Mouse (Mus musculus) T-helper 1 cell (primary cell): ENCODE measurements around the gene Jarid2.
"Not testable (repeated sequence)": the region's sequence is repeated elsewhere in the genome, so short reads cannot be mapped to it uniquely, and the experiment has no call there.

Experiments
- in situ Hi-C: fragments of 300-600 bp; cut with MboI, MseI; formaldehyde crosslinking; loops from one replicate; pipeline ENCODE4 v1.15.1; 2025; ENCODE audit warnings: high pct_unique_total_duplicates

Jarid2 gene

GRCm38 (mm10) chr13:44729424-44729971 lies at the start of gene Jarid2:
Jarid2 (plus strand) TSS chr13:44729474.
- in situ Hi-C loops = loop anchor here (25.0 kb wide), 1 partner anchor 1467 kb away; no protein-coding TSS in a partner anchor

- in situ Hi-C loops = no loop called here
Observed at GRCm38 (mm10) chr13:44681051-44681450, 48.2 kb upstream of the Jarid2 start.

GRCm38 (mm10) chr13:44688140-44688539 lies 41.1 kb upstream of the Jarid2 start:
- in situ Hi-C loops = no loop called here

- in situ Hi-C loops = no loop called here
Observed at GRCm38 (mm10) chr13:44697628-44698027, 31.6 kb upstream of the Jarid2 start.

GRCm38 (mm10) chr13:44704036-44704801 lies 25.1 kb upstream of the Jarid2 start:
- in situ Hi-C loops = no loop called here

- in situ Hi-C loops = no loop called here
Observed at GRCm38 (mm10) chr13:44705031-44705742, 24.1 kb upstream of the Jarid2 start.

- in situ Hi-C loops = no loop called here
Observed at GRCm38 (mm10) chr13:44705743-44706044, 23.6 kb upstream of the Jarid2 start.

GRCm38 (mm10) chr13:44706206-44706915 lies 22.9 kb upstream of the Jarid2 start:
- in situ Hi-C loops = no loop called here

- in situ Hi-C loops = no loop called here
Observed at GRCm38 (mm10) chr13:44707176-44707575, 22.1 kb upstream of the Jarid2 start.

- in situ Hi-C loops = no loop called here
Observed at GRCm38 (mm10) chr13:44708336-44709017, 20.8 kb upstream of the Jarid2 start.

GRCm38 (mm10) chr13:44709747-44710480 lies 19.4 kb upstream of the Jarid2 start:
- in situ Hi-C loops = no loop called here

GRCm38 (mm10) chr13:44711062-44711461 lies 18.2 kb upstream of the Jarid2 start:
- in situ Hi-C loops = no loop called here

GRCm38 (mm10) chr13:44711882-44712281 lies 17.4 kb upstream of the Jarid2 start:
- in situ Hi-C loops = no loop called here

GRCm38 (mm10) chr13:44715187-44715885 lies 13.9 kb upstream of the Jarid2 start:
- in situ Hi-C loops = no loop called here

- in situ Hi-C loops = no loop called here
Observed at GRCm38 (mm10) chr13:44717838-44718237, 11.4 kb upstream of the Jarid2 start.

GRCm38 (mm10) chr13:44718465-44718864 lies 10.8 kb upstream of the Jarid2 start:
- in situ Hi-C loops = not testable (repeated sequence)

GRCm38 (mm10) chr13:44720094-44720493 lies 9.2 kb upstream of the Jarid2 start:
- in situ Hi-C loops = loop anchor here (5.0 kb wide), 1 partner anchor 43 kb away; no protein-coding TSS in a partner anchor

- in situ Hi-C loops = loop anchor here (5.0 kb wide), 1 partner anchor 45 kb away; no protein-coding TSS in a partner anchor
Observed at GRCm38 (mm10) chr13:44721891-44722547, 7.3 kb upstream of the Jarid2 start.

- in situ Hi-C loops = loop anchor here (5.0 kb wide), 1 partner anchor 46 kb away; no protein-coding TSS in a partner anchor
Observed at GRCm38 (mm10) chr13:44723522-44723921, 5.8 kb upstream of the Jarid2 start.
